Mouse (Mus musculus): Measurements from ENCODE around the gene Kifc3.
A peak's percentile ranks its signal among the peaks of the same experiment; 100 is the strongest.

The Kifc3 gene

DNA sequence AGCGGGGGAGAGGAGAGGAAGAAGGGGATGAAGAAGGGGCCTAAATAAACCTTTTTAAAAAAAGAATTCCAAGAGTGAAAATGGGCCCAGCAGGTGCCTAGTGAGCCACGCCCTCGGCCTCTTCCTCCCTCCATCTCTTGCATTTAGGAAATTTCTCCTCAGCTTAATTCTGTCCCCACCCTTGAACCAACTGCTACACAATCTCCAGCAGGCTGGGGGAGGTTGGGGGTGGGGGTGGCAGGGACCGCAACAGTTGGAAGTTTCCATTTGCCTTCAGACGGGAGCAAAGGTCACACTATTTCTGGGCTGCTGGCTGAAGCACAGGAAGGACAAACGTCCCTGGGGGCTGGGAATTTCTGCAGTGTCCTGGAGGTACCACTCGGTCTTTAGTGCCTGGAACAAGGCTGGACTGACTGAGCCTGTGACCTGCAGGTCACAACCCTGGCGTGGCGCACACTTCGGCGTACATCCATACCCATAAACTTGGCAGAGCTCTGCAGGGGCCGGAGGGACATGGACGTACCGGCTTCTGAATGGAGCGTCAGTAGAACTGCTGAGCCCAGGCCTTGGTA lies 71.6 kb downstream of the Kifc3 start:
- no peak for DNase-seq

DNA sequence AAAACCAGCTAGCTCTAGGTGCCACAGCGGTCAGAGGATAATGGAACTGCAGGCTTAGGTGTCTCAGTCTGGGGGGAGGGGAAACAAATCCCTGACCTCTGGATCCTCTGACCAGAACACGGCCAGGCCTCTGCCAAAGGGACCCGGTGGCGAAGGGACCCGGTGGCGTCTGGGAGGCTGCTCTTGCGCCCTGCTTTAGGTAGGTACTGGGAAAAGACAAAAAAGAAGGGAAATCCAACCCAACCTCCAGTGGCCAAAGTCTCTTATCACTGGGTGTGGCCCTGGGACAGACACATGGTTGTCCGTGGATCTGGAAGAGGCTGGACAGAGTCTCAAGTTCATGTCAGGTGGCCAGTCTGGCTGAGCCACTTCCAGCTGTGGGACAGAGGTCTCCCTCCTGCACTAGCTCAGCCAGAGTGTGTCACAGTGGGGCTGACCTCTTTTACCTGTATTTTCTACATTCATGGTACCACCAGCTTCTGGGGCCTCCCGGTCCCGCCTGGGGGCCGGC lies 73.8 kb downstream of the Kifc3 start:
- no peak for DNase-seq

DNA sequence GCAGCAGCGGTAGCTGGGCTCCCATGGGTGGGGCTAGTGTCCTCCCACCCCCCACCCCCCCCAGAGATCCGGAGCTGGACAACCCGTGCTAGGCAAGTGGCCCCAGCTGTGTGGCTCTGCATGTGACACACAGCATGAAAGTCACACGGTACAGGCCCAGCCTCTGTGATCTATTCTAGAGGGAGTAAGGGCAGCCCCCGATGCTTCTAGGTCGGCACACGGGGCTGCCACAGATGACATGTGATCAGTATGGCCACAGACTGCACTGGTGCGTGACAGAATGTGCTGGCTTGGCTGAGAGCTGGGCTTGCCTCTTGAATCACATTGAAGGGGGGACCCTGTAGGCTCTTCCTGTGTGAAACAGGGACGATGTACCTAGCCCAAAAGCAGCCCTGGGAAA lies 75.0 kb downstream of the Kifc3 start:
- no peak for DNase-seq

DNA sequence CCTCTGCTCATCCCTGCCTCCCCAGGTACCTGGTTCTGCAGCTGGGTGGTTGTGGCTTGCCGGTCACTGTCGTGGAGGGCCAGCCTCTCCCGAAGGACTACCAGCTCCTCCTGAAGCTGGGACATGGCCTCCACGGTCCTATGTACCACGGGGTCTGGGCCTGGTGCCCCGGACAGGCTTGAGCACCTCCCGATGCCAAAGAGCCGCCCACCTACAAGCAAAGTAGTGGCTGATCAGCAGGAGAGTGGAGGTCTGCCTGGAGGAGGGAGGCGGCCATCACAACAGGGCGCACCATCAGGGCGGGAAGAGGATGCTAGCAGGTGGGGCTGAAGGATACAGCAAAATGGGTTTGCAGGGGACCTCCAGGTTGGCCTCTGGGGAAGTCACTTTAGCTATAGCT lies 76.1 kb downstream of the Kifc3 start:
- no peak for DNase-seq

DNA sequence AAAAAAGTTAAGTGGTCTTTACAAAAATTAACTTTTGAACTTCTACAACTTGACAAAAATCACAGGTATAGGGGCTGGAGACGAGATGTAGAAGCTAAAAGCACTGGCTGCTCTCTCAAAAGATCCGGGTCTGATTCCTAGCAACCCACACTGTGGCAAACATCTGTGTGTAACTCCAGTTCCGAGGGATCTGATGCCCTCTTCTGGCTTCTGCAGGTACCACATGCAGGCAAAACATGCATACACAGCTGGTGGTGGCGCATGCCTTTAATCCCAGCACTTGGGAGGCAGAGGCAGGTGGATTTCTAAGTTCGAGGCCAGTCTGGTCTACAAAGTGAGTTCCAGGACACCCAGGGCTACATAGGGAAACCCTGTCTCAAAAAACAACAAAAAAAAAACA lies 79.2 kb downstream of the Kifc3 start:
- no peak for DNase-seq

DNA sequence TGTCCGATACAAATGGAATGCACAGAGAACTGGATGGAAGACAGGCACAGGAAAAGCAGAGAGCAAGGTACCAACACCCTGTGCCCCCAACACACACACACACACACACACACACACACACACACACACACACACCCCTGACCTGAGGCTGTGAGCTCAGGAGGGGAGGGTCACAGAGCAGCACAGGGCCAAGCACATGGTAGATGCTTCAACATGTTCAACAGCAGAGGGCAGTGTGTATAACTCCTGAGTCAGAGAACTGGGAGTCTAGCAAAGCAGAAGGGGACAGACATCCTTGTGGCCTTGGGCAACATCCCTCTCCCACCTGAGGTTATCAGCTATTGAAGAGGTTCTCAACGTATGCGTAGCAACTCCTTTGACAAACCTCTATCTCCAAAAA lies 88.9 kb downstream of the Kifc3 start:
- no peak for DNase-seq

DNA sequence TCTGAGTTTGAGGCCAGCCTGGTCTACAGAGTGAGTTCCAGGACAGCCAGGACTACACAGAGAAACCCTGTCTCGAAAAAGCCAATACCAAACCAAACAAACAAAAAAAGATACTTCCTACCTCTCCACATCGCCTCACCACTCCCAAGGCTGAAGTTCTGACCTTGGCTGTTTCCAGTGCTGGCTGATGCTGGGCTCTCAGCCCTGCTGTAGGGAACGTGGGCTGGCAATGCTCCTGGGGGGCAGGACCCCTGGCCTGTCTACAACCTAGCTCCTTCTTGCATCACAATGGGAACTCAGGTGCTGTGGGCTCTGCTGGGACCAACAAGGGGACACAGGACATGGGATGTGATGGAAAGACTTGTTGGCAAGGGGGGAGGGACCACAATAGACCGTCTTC lies 89.5 kb downstream of the Kifc3 start:
- no peak for DNase-seq

DNA sequence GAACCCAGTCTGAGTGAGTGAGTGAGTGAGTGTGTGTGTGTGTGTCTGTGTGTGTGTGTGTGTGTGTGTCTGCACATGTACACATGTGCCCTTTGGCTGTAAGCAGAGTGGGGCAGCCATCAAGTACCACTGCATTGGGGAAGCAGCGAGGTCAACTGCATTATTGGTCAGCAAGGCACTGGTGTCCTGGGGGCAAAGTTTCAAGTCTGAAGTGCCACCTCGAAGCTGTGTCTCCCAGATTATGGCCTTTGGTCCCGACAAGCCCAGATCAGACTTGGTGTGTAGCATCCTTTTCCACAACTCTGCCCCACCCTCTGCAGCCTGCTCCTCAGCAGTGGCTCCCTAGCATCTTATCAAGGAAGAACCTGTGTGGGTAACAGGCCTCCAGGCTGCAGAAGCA lies 90.0 kb downstream of the Kifc3 start:
- DNase-seq = no peak

DNA sequence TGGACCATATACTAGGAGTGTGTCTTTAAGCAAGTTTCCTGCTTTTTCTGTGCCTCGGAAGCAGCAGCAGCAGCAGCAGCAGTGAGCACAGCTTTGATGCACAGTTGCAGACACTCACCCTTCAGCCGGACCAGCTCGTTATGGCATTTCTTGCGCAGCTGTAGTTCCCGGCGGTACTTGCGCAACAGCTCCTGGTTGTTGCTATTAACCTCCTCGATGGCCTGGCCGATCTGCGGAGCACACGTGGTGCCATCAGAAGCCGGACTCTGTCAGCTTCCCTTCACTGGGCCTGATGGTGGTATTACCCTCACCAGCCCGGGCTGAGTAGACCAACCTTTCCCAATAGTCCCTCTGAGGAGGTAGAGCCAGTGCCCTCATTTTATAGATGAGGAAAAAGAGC lies 95.3 kb downstream of the Kifc3 start:
- DNase-seq = no peak

DNA sequence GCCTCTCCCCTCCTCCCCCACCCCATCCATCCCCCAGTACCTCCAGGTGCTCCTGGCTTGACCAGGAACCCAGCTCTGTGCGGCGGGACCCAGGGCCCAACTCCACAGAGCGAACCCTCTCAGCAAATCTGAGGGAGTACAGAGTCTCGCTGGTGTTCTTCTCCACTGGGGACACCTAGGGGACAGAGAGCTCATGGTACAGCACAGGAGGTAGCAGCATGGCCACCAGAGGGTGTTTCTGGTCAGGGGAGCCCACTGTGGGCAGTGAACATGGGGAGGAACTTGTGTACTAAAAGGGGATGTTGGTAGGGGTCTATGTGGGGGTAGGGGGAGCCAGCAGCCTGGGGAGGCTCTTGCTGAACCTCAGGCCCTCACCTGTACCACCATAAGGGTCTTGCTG lies 100.6 kb downstream of the Kifc3 start:
- no peak for DNase-seq

DNA sequence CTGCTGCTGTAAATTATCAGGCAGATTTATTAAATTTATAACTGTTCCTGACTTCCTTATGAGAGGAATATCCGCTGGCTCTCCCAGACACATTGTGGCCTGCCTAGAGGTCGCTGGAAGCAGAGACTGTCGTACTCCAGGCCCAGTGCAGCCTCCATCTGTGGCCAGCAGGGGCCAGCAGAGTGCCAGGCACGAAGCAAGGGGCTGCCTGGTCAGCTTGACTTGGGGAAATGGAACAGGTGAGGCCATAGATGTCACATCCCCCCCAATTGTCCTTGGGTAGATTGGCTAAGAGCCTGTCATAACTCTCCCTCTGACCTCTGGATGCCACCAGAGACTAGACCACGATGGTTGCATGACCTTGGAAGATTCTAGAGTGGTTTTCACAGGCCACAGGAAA lies 103.6 kb downstream of the Kifc3 start:
- peak; percentile 72 for DNase-seq

DNA sequence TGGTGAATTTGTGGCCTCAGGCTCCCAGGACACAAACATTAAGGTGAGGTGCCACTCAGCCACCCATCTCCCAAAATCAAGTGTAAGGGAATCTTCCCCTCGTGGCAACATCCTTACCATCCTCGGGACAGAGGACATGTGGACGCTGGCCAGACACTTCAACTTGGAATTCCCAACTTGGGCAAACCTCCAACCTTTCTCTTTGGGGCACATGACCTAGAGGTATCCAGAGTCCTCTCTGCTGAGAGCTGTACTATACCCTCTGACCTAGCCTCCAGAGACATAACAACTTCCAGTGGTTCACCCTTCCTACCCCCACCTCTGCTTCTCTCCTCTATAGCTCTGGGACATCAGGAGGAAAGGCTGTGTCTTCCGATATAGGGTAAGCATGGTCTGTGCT lies 109.0 kb downstream of the Kifc3 start:
- DNase-seq = no peak

DNA sequence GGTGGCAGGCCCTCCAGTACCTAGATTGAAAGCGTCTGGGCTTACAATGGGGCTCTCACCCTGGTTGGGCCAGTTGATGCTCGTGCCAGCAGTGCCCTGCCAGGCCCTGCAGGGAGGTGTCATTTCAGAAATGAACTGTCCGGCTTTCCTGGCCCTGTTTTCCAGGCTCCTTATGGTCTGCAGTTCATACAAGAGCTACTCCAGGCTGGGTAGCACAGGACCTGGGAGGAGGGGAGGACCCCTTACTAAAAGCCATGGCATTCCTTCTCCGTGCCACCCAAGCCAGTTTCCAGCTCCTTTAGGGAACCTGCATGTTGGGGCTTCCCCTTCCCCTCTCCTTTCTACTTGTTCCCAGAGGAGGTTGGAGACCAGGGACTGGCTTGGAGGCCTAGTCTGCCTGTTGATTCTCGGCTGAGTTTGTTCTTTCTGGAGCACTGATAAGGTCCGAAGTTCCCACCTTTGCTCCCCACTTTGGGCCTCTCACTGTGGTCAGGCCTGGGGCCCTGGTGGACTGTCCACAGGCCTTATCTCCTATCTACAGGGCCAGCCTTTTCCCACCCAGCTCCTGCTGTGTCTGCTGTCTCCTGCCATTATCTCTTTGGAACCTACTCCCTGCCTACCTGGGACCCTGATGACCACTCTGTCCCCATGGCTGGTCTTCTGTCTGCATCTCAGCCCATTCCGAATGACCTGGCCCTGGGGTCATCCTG lies 117.0 kb downstream of the Kifc3 start:
- no peak for DNase-seq

DNA sequence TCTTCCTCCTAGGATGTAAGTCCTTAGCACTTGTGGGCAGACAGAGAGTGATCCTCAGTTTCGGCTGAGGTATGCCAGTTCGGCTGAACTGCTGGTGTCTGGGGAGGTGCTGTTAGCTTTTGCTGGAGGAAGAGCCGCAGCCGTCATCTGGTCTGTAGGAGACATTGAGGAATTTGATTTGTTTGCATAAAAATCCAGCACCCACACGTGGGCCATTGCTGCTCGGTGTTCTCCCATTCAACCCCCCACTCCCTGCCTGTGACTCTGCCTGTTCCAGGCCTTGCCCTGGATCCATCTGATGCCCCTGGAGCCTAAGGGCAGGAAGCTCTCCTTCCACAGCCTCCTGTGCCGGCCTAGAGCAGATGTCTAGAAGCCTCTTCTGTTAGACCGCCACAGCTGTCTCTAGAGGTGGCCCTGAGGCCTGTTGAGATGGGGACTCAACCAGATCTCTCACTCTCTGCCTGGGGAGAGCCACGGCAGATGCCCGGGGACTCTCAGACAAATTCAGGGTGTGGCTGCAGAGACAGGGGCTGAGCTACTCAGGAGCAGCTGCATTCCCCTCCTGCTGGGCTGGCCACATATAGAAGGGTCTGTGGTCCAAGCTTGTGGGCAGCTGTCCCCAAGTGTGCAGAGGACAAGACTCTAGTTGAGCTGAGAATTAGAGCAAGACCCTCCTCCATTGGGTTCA lies 117.7 kb downstream of the Kifc3 start:
- DNase-seq = no peak

DNA sequence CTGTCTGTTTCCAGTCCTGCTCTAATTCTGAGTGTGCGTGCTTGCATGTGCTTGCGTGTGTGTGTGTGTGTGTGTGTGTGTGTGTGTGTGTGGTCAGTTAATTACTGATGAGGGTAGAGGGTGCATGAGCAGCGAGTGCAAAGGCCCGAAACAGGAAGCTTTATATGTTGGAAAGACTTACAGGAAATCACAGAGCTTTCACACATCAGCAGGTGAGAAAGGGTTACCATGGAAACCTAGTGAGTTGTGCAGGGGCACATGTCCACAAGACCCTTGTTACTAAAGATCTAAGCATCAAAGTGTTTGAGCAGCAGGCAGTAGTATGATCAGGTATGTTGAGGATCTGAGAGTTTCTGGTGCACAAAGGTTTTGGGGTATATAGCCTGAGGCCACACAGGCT lies 118.4 kb downstream of the Kifc3 start:
- DNase-seq = no peak

DNA sequence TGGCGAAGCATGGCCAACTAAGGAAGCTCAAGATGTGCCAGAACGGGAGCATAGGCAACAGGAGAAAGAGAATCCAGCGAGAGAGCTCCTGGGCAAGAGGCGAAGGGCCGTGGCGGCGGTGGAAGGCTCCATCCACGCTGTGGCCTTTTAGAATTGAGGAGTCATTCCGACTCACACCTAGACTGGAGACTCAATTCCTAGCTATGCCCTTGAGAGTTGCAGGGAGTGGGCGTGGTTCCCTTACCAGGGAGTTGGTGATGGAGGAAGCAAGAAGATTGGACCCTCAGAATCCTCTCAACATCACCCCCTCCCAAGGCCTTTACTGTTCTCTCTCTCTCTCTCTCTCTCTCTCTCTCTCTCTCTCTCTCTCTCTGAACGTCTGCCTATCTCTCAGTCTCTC lies 121.0 kb downstream of the Kifc3 start:
- DNase-seq = no peak

DNA sequence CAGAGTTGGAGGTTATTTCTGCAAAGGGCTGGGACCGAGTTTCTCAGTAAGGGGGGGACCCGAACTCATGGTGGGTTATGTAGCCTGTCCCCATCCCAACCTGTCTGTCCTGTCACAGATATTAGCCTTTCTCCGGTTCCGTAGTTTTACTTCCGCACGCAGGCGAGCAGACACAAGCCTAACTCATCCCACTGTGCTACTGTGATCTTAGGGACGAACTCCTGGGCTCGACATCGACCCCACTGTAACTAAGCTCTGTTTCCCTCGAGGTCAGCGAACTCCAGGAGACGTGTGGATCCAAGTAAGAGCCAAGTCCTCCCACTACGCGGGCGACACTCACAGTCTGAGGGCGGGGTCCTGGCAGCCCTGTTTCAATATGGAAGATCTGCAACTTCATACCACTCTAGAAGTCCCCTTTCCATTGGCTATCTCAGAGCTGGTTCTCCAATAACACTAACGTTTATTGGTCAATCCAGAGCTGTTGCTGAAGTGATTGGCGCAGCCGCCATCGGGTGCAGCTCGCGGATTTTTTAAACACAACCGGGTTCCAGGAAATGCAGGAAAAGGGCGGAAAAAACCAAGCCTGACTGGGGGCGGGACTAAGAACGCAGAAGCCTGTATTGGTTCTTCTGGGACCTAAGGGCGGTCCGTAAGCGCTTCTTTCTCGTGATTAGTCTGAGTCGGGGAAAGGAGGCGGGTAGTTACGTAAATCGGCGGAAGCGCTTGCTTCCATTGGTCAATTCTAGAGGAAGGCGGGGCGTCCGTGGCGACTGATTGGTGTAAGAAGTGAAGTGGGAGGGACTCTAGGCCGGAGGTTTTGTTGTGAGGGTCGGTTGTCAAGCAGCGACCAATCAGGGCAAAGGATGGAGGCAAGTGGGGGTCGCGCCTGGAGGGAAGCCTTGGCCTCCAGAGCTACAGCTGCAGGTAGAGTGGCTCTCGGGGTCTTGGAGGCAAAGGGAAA lies 122.0 kb downstream of the Kifc3 start, which contains the start of gene Katnb1:
Katnb1 (plus strand) TSS at position 806 of the 961 bp plus-strand sequence.
- DNase-seq = peak; percentile 94

DNA sequence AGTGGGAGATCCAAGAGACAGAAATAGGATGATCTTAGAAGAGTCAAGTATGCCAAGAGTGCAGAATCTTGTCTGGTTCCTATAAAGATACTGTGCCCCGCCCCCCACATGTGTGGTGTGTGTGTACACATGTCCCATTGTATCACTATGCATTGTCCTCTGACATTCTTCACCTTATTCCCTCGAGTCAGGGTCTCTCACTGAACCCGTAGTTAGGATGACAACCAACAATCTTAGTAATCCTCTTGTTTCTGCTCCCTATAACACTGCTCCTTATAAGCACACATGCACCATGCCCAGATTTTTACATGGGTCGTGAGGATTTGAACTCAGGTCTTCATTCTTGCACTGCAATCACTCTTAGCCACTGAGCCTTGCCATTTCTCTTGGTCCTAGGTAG lies 123.3 kb downstream of the Kifc3 start:
- DNase-seq = no peak

DNA sequence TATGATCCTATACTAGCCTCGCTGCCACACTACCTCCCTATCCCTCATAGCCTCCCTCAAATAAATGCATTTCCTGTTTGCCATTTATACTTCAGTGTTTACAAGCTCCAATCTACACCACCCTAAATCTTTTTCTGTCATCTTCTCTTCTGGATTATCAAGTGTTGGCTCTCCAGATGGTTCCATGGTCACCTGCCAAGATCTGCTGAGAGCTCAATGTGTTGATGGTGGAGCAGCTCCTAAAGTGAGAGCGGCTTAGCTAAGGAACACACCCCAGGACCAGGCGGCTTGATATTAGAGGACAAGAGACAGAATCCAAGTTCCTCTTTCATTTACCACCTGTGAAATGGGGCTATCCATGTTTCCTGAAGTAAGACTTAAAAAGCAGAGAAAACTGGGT lies 124.6 kb downstream of the Kifc3 start:
- no peak for DNase-seq

DNA sequence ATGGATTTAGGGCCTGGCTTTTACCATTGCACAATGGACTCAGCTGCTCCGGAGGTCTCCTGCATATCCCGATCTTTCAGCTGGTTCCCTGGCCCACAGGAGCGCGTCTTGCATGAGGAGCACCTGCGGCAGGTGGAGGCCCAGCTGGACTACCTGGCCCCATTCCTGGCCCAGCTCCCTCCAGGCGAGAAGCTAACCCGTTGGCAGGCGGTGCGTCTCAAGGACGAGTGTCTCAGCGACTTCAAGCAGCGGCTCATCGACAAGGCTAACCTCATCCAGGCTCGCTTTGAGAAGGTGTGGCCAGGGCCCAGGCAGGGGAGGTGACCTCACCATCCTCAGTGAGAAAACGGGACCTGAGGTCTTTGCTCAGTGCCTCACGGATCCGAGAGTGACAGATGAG lies 126.5 kb downstream of the Kifc3 start:
- no peak for DNase-seq

DNA sequence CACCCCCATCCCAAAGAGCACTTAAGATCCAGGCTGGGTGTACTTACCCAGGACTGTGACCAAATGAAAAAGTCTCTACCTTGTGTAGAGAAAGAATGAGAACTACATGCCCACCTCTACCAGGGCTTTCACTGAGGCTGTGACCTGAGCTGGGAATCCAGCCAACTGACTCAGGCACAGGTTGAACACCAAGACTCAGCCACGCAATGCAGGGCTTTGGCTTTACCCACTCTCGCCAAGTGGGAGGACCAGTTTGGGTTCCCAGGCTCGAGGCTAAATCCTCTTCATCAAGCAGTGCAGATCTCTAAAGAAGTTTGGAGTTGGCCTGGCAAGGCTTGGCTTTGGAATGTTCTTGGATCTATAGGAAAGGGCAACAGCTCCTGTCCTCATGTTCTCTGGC lies 127.1 kb downstream of the Kifc3 start:
- DNase-seq = no peak

DNA sequence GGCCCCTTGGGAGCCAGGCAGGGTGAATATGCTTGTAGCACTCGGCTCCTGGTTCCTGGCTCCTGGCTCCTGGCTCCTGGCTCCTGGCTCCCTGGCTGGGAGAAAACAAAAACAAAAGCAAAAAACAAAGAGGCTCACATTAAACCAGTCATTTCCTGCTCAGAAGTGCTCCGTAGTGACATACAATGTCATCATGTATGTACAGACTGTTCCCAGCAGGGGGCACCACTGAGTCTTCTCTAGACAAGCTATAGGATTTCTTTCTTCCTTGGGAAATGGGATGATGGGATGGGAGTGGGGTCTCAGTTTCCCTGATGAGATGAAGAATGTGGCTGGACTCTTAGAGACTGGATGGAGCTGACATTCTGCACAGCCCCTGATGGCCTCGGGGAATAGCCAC lies 135.0 kb downstream of the Kifc3 start:
- DNase-seq = peak; percentile 70

DNA sequence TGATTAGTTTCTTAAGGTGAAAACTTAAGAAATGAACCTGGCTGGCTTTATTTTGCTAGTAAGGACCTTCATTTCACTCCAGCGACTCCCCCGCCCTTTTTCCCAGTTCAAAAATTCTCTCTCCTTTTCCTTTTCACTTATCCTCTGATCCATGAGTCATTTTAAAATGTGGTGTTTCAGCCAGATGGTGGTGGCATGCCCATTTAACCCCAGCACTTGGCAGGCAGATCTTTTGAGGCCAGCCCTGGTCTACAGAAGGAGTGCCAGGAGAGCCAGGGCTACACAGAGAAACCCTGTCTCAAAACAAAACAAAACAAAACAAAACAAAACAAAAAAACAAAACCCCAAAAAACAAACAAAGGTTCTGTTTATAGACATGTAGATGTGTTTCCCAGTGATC lies 138.1 kb downstream of the Kifc3 start:
- DNase-seq = no peak
